Mouse (Mus musculus): Measurements from ENCODE around the gene Kcng4. TPM values are rescaled to one million over a fixed set of nuclear protein-coding genes. Genes with fewer than 3 reads are reported as not detected.

Kcng4 gene
- polyA plus RNA-seq (2014; fragmentation: Nextera tagmentation; extraction: Ambion mirVana) = 0.15 and 0.18 TPM in 2 replicates

DNA sequence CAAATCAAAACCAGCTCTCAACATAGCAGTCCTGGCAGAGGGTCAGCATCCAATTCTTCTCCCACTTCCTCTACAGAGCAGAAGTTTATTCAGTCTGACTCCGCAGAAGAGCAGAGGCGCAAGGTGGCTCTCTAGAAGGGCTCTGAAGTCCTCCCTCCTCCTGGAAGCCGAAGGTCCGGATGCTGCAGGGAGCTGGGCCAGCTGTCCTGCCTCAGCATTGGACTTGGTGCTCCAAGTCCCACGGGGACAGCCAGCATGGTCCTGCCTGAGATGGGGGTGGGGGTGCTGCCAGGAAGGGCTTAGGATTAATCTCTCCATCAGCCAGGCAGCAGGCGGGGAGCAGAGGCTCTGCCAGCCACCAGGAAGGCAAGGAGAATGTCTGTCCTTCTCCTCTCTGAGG, at the start of gene Kcng4:
Kcng4 (minus strand) TSS at position 303 of the 400 bp plus-strand sequence.
- ATAC-seq (ENCODE audit: low FRiP score) (no peak), DNase-seq (ENCODE audit: low spot score, missing footprints) (no peak)
- peaks cover 17% of the 10 kb centered on the region for H3K4me1 ChIP-seq (ENCODE audit: control insufficient read depth, insufficient read depth, low read length)
- H3K27ac ChIP-seq (ENCODE audit: low read depth, low read length) = no peak within 1 kb of the TSS
- H3K4me3 ChIP-seq (ENCODE audit: low read depth, low read length) = no peak within 1 kb of the TSS
- H3K27me3 ChIP-seq (ENCODE audit: control insufficient read depth, insufficient read depth, low read length) = peaks cover 7% of the 10 kb centered on the region
- H3K9ac ChIP-seq (ENCODE audit: low read length) = no peak within 1 kb of the TSS
- no peaks in the 10 kb centered on the region for H3K9me3 ChIP-seq (ENCODE audit: control insufficient read depth, low read length)
- H3K4me2 ChIP-seq = no peak within 1 kb of the TSS
- 34% methylated on average over 6 of the region's 6 CpGs for WGBS
- no peaks in the 10 kb centered on the region for H3K36me3 ChIP-seq (ENCODE audit: control insufficient read depth, insufficient read depth, low read length)

DNA sequence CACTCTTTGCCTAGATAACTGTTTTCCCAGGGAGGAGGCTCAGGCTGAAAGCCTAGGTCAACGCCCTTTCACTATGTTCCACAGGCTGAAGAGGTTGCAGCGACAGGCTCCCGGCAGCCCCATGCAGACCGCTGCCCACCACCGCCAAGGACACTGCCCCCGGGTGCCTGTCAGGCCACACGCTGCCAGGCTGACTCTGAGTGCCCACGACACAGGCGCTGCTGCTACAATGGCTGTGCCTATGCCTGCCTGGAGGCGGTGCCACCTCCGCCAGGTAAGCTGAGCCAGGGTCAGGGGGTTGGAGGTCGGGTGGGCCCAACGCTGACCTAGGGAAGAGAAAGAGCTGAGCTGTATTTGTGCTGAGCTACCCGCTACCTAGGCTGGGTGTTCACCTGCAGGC, 43.7 kb upstream of the Kcng4 start:
- Histone ChIP-seq H3K4me3 (ENCODE audit: low read depth, low read length) (no peak overlapping the region), H3K4me1 (ENCODE audit: control insufficient read depth, insufficient read depth, low read length) (peaks cover 5% of the 10 kb centered on the region), H3K4me2 (no peak overlapping the region), H3K27me3 (ENCODE audit: control insufficient read depth, insufficient read depth, low read length) (no peaks in the 10 kb centered on the region), H3K27ac (ENCODE audit: low read depth, low read length) (no peak overlapping the region), H3K36me3 (ENCODE audit: control insufficient read depth, insufficient read depth, low read length) (no peaks in the 10 kb centered on the region), H3K9ac (ENCODE audit: low read length) (no peak overlapping the region), H3K9me3 (ENCODE audit: control insufficient read depth, low read length) (no peaks in the 10 kb centered on the region)
- ATAC-seq (ENCODE audit: low FRiP score) = no peak
- no peak for DNase-seq (ENCODE audit: low spot score, missing footprints)
- 71% methylated on average over 14 of the region's 14 CpGs for WGBS

DNA sequence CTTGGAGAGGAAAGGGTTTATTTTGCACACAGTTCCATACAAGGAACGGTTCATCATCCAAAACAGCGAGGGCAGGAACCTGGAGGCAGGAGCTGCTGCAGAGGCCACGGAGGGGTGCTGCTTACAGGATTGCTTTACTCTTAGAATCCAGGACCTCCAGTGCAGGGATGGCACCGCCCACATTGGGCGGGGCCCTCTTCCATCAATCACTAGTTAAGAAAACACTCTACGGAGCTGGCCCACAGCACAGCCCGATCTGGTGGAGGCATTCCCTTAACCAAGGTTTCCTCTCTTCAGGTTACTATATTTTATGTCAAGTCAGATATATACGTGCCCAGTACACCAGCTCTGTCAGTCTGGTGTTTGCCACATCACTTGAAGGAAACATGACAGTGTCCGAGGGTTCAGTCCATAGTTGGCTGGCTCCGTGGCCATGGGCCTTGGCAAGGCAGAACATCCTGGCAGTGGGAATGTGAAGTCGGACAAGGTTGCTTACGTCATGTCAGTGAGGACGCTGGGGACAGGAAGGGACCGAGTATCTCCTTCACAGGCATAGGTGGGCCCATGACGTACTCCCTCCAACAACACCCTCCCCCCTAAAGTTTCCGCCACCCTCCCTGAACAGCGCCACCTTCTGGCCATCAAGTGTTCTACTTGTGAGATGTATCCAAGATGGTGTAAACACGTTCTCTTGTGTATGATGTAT, 42.8 kb upstream of the Kcng4 start:
- Histone ChIP-seq H3K27me3 (ENCODE audit: control insufficient read depth, insufficient read depth, low read length) (no peaks in the 10 kb centered on the region), H3K4me2 (peak overlapping the region; percentile 34), H3K27ac (ENCODE audit: low read depth, low read length) (no peak overlapping the region), H3K4me1 (ENCODE audit: control insufficient read depth, insufficient read depth, low read length) (peaks cover 5% of the 10 kb centered on the region), H3K36me3 (ENCODE audit: control insufficient read depth, insufficient read depth, low read length) (no peaks in the 10 kb centered on the region), H3K4me3 (ENCODE audit: low read depth, low read length) (peak overlapping the region; percentile 11; the same call in 1 of the 2 replicates), H3K9me3 (ENCODE audit: control insufficient read depth, low read length) (no peaks in the 10 kb centered on the region), H3K9ac (ENCODE audit: low read length) (no peak overlapping the region)
- ATAC-seq (ENCODE audit: low FRiP score) = peak; percentile 26; the same call in 1 of the 2 replicates
- 13% methylated on average over 18 of the region's 18 CpGs for WGBS
- DNase-seq (ENCODE audit: low spot score, missing footprints) = peak; percentile 92

DNA sequence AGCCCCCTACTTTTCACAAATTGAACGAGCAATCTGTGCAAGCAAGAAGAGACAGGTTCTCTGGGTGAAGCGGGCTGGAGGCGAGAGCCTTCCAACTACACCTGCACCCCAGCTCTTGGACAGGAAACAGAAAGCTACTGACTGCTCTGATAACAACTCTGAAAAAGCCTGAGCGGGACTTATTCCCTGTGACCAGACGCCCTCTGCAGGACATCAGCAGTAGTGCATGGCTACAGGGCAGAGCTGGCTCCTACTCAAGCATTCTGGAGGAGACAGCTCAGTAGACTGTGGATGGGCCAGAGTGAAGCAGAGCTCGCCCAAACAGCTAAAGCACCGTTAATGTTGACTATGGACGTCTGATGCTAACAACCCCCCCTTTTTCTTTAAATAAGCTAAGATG, 40.9 kb upstream of the Kcng4 start:
- no peak overlapping the region; the same call in 1 of the 2 replicates for H3K27ac ChIP-seq (ENCODE audit: low read depth, low read length)
- H3K4me3 ChIP-seq (ENCODE audit: low read depth, low read length) = no peak overlapping the region
- ATAC-seq (ENCODE audit: low FRiP score) = no peak
- no peaks in the 10 kb centered on the region for H3K9me3 ChIP-seq (ENCODE audit: control insufficient read depth, low read length)
- H3K4me2 ChIP-seq = no peak overlapping the region
- 32% methylated on average over 8 of the region's 8 CpGs for WGBS
- peaks cover 5% of the 10 kb centered on the region for H3K4me1 ChIP-seq (ENCODE audit: control insufficient read depth, insufficient read depth, low read length)
- H3K36me3 ChIP-seq (ENCODE audit: control insufficient read depth, insufficient read depth, low read length) = no peaks in the 10 kb centered on the region
- no peak overlapping the region for H3K9ac ChIP-seq (ENCODE audit: low read length)
- H3K27me3 ChIP-seq (ENCODE audit: control insufficient read depth, insufficient read depth, low read length) = no peaks in the 10 kb centered on the region
- DNase-seq (ENCODE audit: low spot score, missing footprints) = peak; percentile 98

DNA sequence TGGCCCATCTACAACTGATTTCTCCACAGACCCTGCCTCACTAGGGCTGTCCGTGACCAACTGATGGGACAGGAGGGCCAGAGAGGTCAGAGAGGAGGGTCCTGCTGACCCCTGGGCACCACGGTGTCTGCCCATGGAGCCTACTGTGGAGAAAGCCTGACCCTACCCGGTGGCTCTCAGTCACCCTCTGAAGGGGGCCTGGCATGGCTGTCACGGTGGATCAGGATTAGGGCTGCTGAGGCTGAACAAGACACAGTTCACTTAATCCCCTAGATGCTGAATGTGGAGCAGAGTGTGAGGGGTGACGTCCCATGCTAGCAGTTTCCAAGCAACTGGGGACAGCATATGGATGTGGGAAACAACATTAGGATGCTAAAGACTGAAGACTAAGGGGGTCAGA, 40.0 kb upstream of the Kcng4 start:
- Histone ChIP-seq H3K27me3 (ENCODE audit: control insufficient read depth, insufficient read depth, low read length) (no peaks in the 10 kb centered on the region), H3K4me3 (ENCODE audit: low read depth, low read length) (no peak overlapping the region), H3K9me3 (ENCODE audit: control insufficient read depth, low read length) (no peaks in the 10 kb centered on the region), H3K9ac (ENCODE audit: low read length) (no peak overlapping the region; the same call in 1 of the 2 replicates), H3K4me1 (ENCODE audit: control insufficient read depth, insufficient read depth, low read length) (peaks cover 7% of the 10 kb centered on the region), H3K4me2 (no peak overlapping the region), H3K27ac (ENCODE audit: low read depth, low read length) (peak overlapping the region; percentile 63), H3K36me3 (ENCODE audit: control insufficient read depth, insufficient read depth, low read length) (no peaks in the 10 kb centered on the region)
- WGBS = 22% methylated on average over 5 of the region's 5 CpGs
- ATAC-seq (ENCODE audit: low FRiP score) (peak; percentile 86), DNase-seq (ENCODE audit: low spot score, missing footprints) (peak; percentile 92)

DNA sequence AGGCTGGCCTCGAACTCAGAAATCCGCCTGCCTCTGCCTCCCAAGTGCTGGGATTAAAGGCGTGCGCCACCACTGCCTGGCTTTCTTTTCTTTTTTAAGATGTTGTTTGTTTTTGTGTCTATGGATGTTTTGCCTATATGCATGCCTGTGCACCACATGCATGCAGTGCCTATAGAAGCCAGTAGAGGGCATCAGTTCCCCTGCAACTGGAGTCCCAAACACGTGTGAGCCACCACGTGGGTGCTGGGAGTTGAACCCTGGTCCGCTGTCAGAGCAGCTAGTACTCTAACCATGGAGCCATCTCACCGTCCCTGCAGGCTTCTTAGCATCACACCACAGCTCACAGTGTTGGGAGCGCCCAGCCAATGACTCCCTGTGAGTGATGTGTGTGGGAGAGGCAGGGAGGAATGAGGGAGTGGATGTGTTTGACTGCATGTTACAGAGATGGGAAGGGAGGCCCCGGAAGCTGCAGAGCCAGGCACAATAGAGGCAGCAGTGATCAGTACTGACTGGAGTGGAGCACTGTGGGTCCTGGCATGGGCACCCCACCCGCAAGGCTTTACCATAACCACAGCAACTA, 38.6 kb upstream of the Kcng4 start:
- WGBS = 80% methylated on average over 9 of the region's 11 CpGs
- Histone ChIP-seq H3K36me3 (ENCODE audit: control insufficient read depth, insufficient read depth, low read length) (no peaks in the 10 kb centered on the region), H3K27ac (ENCODE audit: low read depth, low read length) (peak overlapping the region; percentile 63), H3K9me3 (ENCODE audit: control insufficient read depth, low read length) (no peaks in the 10 kb centered on the region), H3K9ac (ENCODE audit: low read length) (no peak overlapping the region), H3K4me3 (ENCODE audit: low read depth, low read length) (no peak overlapping the region), H3K4me2 (no peak overlapping the region), H3K27me3 (ENCODE audit: control insufficient read depth, insufficient read depth, low read length) (no peaks in the 10 kb centered on the region), H3K4me1 (ENCODE audit: control insufficient read depth, insufficient read depth, low read length) (peaks cover 8% of the 10 kb centered on the region)
- no peak for DNase-seq (ENCODE audit: low spot score, missing footprints)
- ATAC-seq (ENCODE audit: low FRiP score) = no peak

DNA sequence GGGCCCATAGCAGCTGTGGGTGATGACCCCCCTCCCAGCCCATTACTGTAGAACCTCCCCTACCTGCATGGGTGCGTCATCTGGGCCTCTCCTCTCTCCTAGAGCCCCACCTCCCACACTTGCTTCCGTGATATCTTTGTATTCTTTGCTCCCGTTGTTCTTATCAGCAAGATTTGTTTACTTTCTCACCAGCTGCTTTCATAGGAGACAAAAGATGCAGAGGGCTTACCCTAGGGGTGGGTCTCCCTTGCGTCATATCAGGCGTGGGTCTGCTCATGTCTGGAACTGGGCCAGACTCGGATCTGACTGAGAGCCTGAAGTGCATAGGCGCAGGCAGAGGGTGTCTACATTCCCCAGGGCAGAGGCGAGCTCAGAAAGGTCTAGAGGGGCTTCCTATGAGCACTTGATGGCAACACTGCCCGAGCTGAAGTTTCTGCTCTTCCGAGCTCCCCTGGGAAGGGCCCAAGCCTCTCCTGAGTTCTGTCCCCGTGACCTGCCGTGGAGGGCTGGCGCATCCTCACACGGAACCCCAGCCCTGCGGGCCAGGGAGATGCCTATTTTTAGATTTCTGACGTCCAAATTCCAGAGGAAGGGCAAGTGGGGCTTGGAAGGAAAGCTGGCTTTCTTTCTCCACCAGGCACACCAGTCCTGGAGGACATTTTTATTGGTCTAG, 35.1 kb upstream of the Kcng4 start:
- H3K4me3 ChIP-seq (ENCODE audit: low read depth, low read length) = no peak overlapping the region
- H3K36me3 ChIP-seq (ENCODE audit: control insufficient read depth, insufficient read depth, low read length) = no peaks in the 10 kb centered on the region
- no peak for DNase-seq (ENCODE audit: low spot score, missing footprints)
- no peaks in the 10 kb centered on the region for H3K27me3 ChIP-seq (ENCODE audit: control insufficient read depth, insufficient read depth, low read length)
- WGBS = 73% methylated on average over 16 of the region's 16 CpGs
- H3K4me2 ChIP-seq = no peak overlapping the region
- H3K27ac ChIP-seq (ENCODE audit: low read depth, low read length) = 0 out of 2 replicates have a peak overlapping the region, but pooled peaks have one; percentile 2
- no peak for ATAC-seq (ENCODE audit: low FRiP score)
- no peaks in the 10 kb centered on the region for H3K9me3 ChIP-seq (ENCODE audit: control insufficient read depth, low read length)
- H3K9ac ChIP-seq (ENCODE audit: low read length) = no peak overlapping the region
- peaks cover 24% of the 10 kb centered on the region for H3K4me1 ChIP-seq (ENCODE audit: control insufficient read depth, insufficient read depth, low read length)

DNA sequence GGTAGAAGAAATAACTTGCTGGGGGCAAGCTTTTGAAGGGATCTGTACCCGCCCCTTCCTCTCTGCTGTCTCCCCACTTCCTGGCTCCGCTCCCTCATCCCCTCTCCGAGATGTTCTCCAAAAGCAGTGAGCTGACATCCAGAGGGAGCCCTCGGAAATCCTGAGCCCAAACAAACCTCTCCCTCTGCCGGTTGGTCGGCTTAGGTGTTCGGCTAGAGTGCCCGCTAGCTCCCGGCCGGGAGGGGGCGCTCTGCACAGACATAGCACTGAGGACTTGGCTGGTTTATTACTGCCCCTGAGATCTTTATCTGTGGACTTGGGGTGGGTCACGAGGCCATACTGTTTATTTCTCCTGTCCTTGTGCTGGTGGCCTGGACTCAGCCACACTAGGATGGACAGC, 33.8 kb upstream of the Kcng4 start:
- no peaks in the 10 kb centered on the region for H3K36me3 ChIP-seq (ENCODE audit: control insufficient read depth, insufficient read depth, low read length)
- H3K4me1 ChIP-seq (ENCODE audit: control insufficient read depth, insufficient read depth, low read length) = peaks cover 21% of the 10 kb centered on the region
- ATAC-seq (ENCODE audit: low FRiP score) (no peak), DNase-seq (ENCODE audit: low spot score, missing footprints) (no peak)
- no peak overlapping the region for H3K4me2 ChIP-seq
- no peak overlapping the region for H3K4me3 ChIP-seq (ENCODE audit: low read depth, low read length)
- no peaks in the 10 kb centered on the region for H3K9me3 ChIP-seq (ENCODE audit: control insufficient read depth, low read length)
- H3K9ac ChIP-seq (ENCODE audit: low read length) = no peak overlapping the region
- H3K27ac ChIP-seq (ENCODE audit: low read depth, low read length) = no peak overlapping the region
- 59% methylated on average over 12 of the region's 12 CpGs for WGBS
- H3K27me3 ChIP-seq (ENCODE audit: control insufficient read depth, insufficient read depth, low read length) = no peaks in the 10 kb centered on the region; the same call in 1 of the 2 replicates

DNA sequence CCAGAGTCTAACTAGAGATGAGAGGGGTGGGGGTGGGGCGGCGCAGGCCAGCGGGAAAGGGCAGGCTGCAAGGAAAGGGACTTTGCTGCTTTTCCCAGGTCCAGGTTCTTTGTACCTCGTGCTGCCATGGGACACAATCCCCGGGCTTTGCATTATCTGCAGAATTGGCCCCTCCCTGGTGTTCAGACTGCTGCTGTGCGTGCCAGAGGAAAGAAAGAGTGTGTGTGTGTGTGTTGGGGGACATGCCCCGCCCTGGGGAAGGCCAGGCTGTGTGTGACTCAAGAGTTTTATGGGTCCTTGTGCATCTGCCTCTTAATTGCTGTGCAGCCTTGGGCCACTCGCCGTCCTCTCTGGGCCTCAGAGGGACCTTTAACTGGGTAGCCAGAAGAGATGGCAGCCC, 33.0 kb upstream of the Kcng4 start:
- 53% methylated on average over 9 of the region's 9 CpGs for WGBS
- Histone ChIP-seq H3K27me3 (ENCODE audit: control insufficient read depth, insufficient read depth, low read length) (no peaks in the 10 kb centered on the region; the same call in 1 of the 2 replicates), H3K4me1 (ENCODE audit: control insufficient read depth, insufficient read depth, low read length) (peaks cover 24% of the 10 kb centered on the region), H3K27ac (ENCODE audit: low read depth, low read length) (no peak overlapping the region), H3K9ac (ENCODE audit: low read length) (0 out of 2 replicates have a peak overlapping the region, but pooled peaks have one; percentile 24), H3K36me3 (ENCODE audit: control insufficient read depth, insufficient read depth, low read length) (no peaks in the 10 kb centered on the region), H3K4me2 (no peak overlapping the region), H3K9me3 (ENCODE audit: control insufficient read depth, low read length) (no peaks in the 10 kb centered on the region), H3K4me3 (ENCODE audit: low read depth, low read length) (no peak overlapping the region)
- DNase-seq (ENCODE audit: low spot score, missing footprints) (no peak), ATAC-seq (ENCODE audit: low FRiP score) (no peak)
